Mouse (Mus musculus) kidney, embryonic 16.5 days (tissue): ENCODE data around the gene Brd3. TPM values are rescaled to one million over a fixed set of nuclear protein-coding genes. Genes with fewer than 3 reads are reported as not detected.
A peak's percentile ranks its signal among the peaks of the same experiment; 100 is the strongest.

Source experiments
- ATAC-seq: fragments of 200-750 bp; cut with Nextera tagmentation; 2 replicates; pipeline ENCODE4 v1.8.0; 2017; ENCODE audit warnings: moderate TSS enrichment; ENCODE audit not compliant: low FRiP score, low TSS enrichment
- H3K27ac ChIP-seq: fragments of 300-500 bp; sonication (generic); 2 replicates; pipeline ENCODE4 v1.5.1; 2014; ENCODE audit warnings: low read length
- H3K27me3 ChIP-seq: fragments of 300-500 bp; sonication (generic); 2 replicates; pipeline ENCODE4 v1.6.1; 2014; ENCODE audit warnings: low read length, control low read depth, mixed read lengths; ENCODE audit not compliant: insufficient read depth
- H3K36me3 ChIP-seq: fragments of 300-500 bp; sonication (generic); 2 replicates; pipeline ENCODE4 v1.6.1; 2014; ENCODE audit warnings: low read length, control low read depth, mixed read lengths; ENCODE audit not compliant: insufficient read depth
- H3K4me1 ChIP-seq: fragments of 300-500 bp; sonication (generic); 2 replicates; pipeline ENCODE4 v1.6.1; 2014; ENCODE audit warnings: low read length, control low read depth, mixed read lengths; ENCODE audit not compliant: insufficient read depth
- H3K4me2 ChIP-seq: fragments of 300-500 bp; sonication (generic); replicated peaks from 2 replicates; pipeline ENCODE4 v1.6.1; 2014; ENCODE audit warnings: low read depth, low read length
- H3K4me3 ChIP-seq: fragments of 300-500 bp; sonication (generic); 2 replicates; pipeline ENCODE4 v1.5.1; 2014; ENCODE audit warnings: mild to moderate bottlenecking, low read length
- H3K9ac ChIP-seq: fragments of 300-500 bp; sonication (generic); replicated peaks from 2 replicates; pipeline ENCODE4 v1.6.1; 2014; ENCODE audit warnings: low read length
- H3K9me3 ChIP-seq: fragments of 300-500 bp; sonication (generic); 2 replicates; pipeline ENCODE4 v1.6.1; 2016; ENCODE audit warnings: low read length, control low read depth
- WGBS: fragments of 180-500 bp; shearing (Covaris S2); extraction: QIAGEN DNeasy Blood & Tissue Kit; methylation state at CpG from one replicate; pipeline ENCODE4 v1.1.7; 2014; 5-methylcytosine and 5-hydroxymethylcytosine counted together
- polyA plus RNA-seq: library from polyadenylated mRNA; unstranded; fragments of >200 nt; fragmentation: Nextera tagmentation; extraction: Ambion mirVana; gene quantifications from 2 replicates; pipeline ENCODE4 v1.2.1, GENCODE M21; 2015

Brd3 gene
- polyA plus RNA-seq, 1 experiment from 2014 or later, result 103 TPM

GRCm38 (mm10) chr2:27417648-27418153 lies 89.8 kb downstream of the Brd3 start:
- Histone ChIP-seq H3K4me1 (peaks cover 73% of the 10 kb centered on the region), H3K27me3 (no peaks in the 10 kb centered on the region), H3K4me3 (no peak overlapping the region), H3K4me2 (no peak overlapping the region), H3K9me3 (no peaks in the 10 kb centered on the region), H3K27ac (peak overlapping the region; percentile 68), H3K9ac (no peak overlapping the region), H3K36me3 (no peaks in the 10 kb centered on the region)
- 45% methylated on average over 5 of the region's 5 CpGs for WGBS
- 0 out of 2 replicates have a peak, but pooled peaks have one; percentile 5 for ATAC-seq

DNA sequence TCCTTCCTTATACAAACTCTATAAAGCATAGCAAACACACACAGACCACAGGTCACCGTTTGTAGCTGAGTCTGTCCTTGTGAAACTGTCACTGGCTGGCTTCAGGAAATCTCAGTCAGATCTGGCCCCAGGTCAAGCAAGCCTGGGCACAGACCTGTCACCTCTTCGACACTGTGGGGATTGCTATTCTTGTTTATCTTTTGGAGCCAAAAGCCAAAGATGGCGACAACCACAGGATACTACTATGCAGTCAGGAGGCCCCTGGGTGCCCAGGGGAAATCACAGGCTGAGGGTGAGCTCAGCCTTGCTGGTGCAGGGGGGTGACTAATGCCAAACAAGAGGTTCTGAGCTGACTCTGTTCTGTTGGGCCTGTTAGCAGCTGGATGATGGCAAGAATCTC lies 91.0 kb downstream of the Brd3 start:
- WGBS, result 17% methylated on average over 3 of the region's 3 CpGs
- Histone ChIP-seq H3K36me3 (no peaks in the 10 kb centered on the region), H3K27ac (no peak overlapping the region), H3K4me2 (no peak overlapping the region), H3K9me3 (no peaks in the 10 kb centered on the region), H3K9ac (0 out of 2 replicates have a peak overlapping the region, but pooled peaks have one; percentile 16), H3K27me3 (no peaks in the 10 kb centered on the region), H3K4me3 (no peak overlapping the region), H3K4me1 (peaks cover 85% of the 10 kb centered on the region)
- no peak for ATAC-seq

GRCm38 (mm10) chr2:27415060-27415783 lies 92.2 kb downstream of the Brd3 start:
- ATAC-seq, result no peak
- Histone ChIP-seq H3K9me3 (no peaks in the 10 kb centered on the region), H3K36me3 (no peaks in the 10 kb centered on the region), H3K4me1 (peaks cover 91% of the 10 kb centered on the region), H3K9ac (no peak overlapping the region), H3K4me3 (no peak overlapping the region), H3K4me2 (no peak overlapping the region), H3K27me3 (no peaks in the 10 kb centered on the region), H3K27ac (no peak overlapping the region)
- WGBS, result 57% methylated on average over 11 of the region's 11 CpGs

DNA sequence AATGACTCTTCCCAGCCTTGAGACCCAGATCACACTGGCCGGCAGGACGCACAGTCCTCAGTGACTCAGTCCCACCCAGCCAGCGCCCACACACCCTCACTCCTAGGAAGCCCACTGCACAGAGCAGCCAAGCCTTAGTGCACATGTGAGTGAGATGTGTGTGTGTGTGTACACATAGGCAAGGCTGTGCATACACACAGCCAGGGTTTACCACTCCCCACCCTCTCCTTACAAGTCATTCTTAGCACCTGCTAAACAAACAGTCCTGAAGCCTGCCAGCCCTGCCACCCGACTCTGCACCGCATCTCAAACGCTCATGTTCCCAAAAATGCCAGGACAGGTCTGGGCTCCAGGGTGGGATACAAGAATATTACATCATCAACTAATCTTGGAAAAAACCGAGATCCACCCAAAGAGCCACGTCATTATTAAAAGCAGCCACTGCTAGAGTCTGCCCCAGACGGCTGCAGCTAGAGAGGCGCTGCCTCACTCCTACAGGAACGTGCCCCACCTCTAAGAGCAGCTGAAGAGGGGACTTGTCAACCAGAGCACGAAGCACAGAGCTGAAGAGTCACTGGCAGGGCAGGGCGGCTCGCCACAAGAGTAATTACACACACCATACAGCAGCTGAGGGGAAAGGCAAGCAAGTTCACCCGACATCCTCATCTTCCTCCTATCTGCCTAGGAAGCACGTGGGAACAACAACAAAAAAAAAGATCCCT lies 93.4 kb downstream of the Brd3 start:
- Histone ChIP-seq H3K27ac (no peak overlapping the region), H3K4me1 (peaks cover 82% of the 10 kb centered on the region), H3K36me3 (no peaks in the 10 kb centered on the region), H3K4me3 (no peak overlapping the region), H3K27me3 (no peaks in the 10 kb centered on the region), H3K9ac (0 out of 2 replicates have a peak overlapping the region, but pooled peaks have one; percentile 15), H3K9me3 (no peaks in the 10 kb centered on the region), H3K4me2 (no peak overlapping the region)
- ATAC-seq, result no peak
- WGBS, result 35% methylated on average over 16 of the region's 16 CpGs

DNA sequence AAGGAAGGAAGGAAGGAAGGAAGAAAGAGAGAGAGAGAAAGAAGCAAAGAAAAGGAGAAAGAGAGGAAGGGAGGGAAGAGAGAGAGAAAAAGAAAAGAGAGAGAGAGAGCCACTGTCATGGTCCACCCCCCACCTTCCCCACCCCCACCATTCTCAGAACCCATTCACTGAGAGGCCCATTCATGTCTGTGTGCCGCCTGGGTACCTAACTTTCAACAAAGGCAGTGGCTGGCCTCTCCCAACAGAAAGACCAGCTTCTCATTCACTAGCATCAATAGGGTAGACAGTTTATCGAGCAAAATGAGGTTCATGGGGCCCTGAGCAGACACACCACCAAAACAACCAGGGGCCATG lies 93.9 kb downstream of the Brd3 start:
- ATAC-seq, result no peak
- H3K27ac ChIP-seq, result no peak overlapping the region

DNA sequence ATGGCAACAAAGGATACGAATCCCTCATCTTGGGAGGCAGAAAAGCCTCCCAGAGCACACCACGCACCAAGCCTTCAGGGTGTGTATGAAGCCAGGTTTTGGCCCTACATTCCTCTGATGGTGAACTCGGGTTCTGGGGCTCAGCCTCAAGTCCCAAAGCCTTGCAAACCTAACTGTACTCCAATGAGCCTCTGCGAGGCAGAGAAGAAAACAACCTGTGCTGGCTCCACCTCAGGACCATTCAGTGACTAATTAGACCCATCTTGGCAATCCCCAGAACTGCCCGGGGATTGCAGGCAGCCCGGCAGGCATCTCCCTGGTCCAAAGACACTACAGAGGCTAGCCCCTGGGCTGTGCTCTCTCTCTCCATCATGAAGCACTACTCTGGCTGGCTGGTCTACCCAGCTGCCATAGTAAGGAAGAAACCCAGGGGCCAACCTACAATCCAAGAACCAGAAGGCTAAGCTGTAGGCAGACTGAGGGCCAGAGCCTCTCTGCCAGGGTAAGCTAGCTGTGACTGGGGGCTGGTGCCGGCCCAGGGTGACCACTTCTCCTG lies 95.1 kb downstream of the Brd3 start:
- Histone ChIP-seq H3K9ac (peak overlapping the region; percentile 34; the same call in 1 of the 2 replicates), H3K36me3 (no peaks in the 10 kb centered on the region), H3K4me3 (no peak overlapping the region), H3K9me3 (no peaks in the 10 kb centered on the region), H3K4me2 (peak overlapping the region; percentile 26; the same call in 1 of the 2 replicates), H3K4me1 (peaks cover 72% of the 10 kb centered on the region), H3K27ac (peak overlapping the region; percentile 87), H3K27me3 (no peaks in the 10 kb centered on the region)
- no peak for ATAC-seq
- 13% methylated on average over 7 of the region's 7 CpGs for WGBS

More for the DNA sequence above, 93.9 kb downstream of the Brd3 start:
- Histone ChIP-seq H3K9me3 (no peaks in the 10 kb centered on the region), H3K9ac (no peak overlapping the region), H3K4me3 (no peak overlapping the region), H3K4me1 (peaks cover 76% of the 10 kb centered on the region), H3K27me3 (no peaks in the 10 kb centered on the region), H3K4me2 (no peak overlapping the region), H3K36me3 (no peaks in the 10 kb centered on the region)
- 65% methylated on average over 2 of the region's 2 CpGs for WGBS

DNA sequence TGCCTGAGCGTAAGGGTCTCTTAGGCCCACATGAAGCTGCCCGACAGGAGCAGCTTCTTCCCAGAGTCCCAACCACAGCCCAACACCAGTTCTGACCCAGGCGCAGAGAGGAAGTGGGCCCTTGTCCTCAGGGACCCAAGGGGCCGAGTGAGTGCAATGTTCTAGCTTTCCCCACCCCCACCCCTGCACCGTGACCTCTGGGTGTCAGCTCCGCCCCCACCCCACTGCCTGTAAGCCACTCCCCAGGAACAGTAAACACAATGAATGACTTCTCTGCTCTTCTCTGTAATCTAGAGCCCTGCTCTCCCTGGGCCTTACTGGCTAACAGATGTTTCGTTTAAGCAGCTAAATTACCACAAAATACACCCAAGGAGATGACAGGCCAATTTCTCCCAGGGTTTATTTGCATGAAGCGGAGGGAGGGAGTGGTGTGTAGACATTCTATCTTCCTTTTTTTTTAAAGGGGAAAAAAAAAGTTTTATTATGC lies 95.7 kb downstream of the Brd3 start:
- 17% methylated on average over 8 of the region's 8 CpGs for WGBS
- H3K4me3 ChIP-seq, result no peak overlapping the region
- H3K4me1 ChIP-seq, result peaks cover 71% of the 10 kb centered on the region
- peak; percentile 86 for ATAC-seq
- peak overlapping the region; percentile 31 for H3K4me2 ChIP-seq
- peak overlapping the region; percentile 87 for H3K27ac ChIP-seq
- H3K27me3 ChIP-seq, result no peaks in the 10 kb centered on the region
- no peaks in the 10 kb centered on the region for H3K9me3 ChIP-seq
- no peaks in the 10 kb centered on the region for H3K36me3 ChIP-seq
- no peak overlapping the region; the same call in 1 of the 2 replicates for H3K9ac ChIP-seq

DNA sequence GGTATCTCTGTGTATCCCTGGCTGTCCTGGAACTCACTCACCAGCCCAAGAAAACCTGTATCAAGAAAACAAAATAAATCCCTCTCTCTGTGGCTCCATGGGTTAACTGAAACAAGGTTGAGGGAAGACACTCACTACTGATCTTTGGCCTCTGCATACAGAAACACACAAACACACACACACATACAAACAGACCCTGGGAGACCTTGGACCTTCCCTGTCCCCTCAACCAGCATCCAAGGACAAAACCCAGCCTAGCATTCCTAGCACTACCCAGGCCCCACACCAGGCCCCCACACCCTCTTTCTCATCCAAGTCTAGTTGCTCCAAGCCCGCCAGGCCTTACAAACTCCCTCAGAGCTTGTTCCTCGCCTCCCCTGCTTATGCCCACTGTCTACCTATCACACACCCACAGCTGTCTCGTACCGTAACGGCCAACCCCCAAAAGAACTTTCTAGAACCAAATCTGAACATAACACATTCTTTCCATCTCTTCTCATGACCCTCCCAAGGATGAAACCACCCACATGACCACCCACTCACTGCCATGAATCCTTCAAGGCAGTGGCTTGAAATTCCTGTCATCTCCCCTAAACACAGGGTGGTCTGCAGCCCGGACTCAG lies 96.8 kb downstream of the Brd3 start:
- no peak overlapping the region for H3K4me2 ChIP-seq
- ATAC-seq, result no peak
- H3K4me1 ChIP-seq, result peaks cover 63% of the 10 kb centered on the region
- no peak overlapping the region for H3K9ac ChIP-seq
- no peaks in the 10 kb centered on the region for H3K27me3 ChIP-seq
- WGBS, result 73% methylated on average over 6 of the region's 6 CpGs
- H3K36me3 ChIP-seq, result no peaks in the 10 kb centered on the region
- no peak overlapping the region for H3K27ac ChIP-seq
- H3K4me3 ChIP-seq, result no peak overlapping the region
- no peaks in the 10 kb centered on the region for H3K9me3 ChIP-seq

GRCm38 (mm10) chr2:27408194-27408593 lies 99.3 kb downstream of the Brd3 start:
- H3K4me2 ChIP-seq, result no peak overlapping the region
- H3K27me3 ChIP-seq, result no peaks in the 10 kb centered on the region
- ATAC-seq, result no peak
- WGBS, result 61% methylated on average over 3 of the region's 3 CpGs
- H3K4me3 ChIP-seq, result no peak overlapping the region
- H3K27ac ChIP-seq, result no peak overlapping the region
- H3K9me3 ChIP-seq, result no peaks in the 10 kb centered on the region
- peaks cover 60% of the 10 kb centered on the region for H3K4me1 ChIP-seq
- no peaks in the 10 kb centered on the region for H3K36me3 ChIP-seq
- H3K9ac ChIP-seq, result no peak overlapping the region
